Mouse (Mus musculus) CD8-positive naive resting alpha-beta T cell, adult 2 months (primary cell): ENCODE data around the gene Ly86.

ENCODE experiments used
- DNase-seq, 2 experiments: peaks; one replicate each; pipeline ENCODE4 v3.0.0; 2022; ENCODE audit warnings: low read depth in 2 of 2, low spot score in 2 of 2

Gene Ly86

GRCm38 (mm10) chr13:37455561-37455960, 110.6 kb downstream of the Ly86 start:
- DNase-seq, result no peak

- DNase-seq, result no peak
These were observed 112.2 kb downstream of the Ly86 start for GRCm38 (mm10) chr13:37457007-37457827.

GRCm38 (mm10) chr13:37458557-37458956, 113.5 kb downstream of the Ly86 start:
- DNase-seq, result no peak

GRCm38 (mm10) chr13:37459022-37459421, 114.0 kb downstream of the Ly86 start:
- no peak for DNase-seq

- no peak for DNase-seq
These were observed 115.2 kb downstream of the Ly86 start for GRCm38 (mm10) chr13:37459957-37460930.

GRCm38 (mm10) chr13:37462049-37462702, 117.2 kb downstream of the Ly86 start:
- no peak for DNase-seq

GRCm38 (mm10) chr13:37465710-37466109, 120.7 kb downstream of the Ly86 start:
- DNase-seq, result no peak

- peak in 1 of 2 experiments; percentile 14 for DNase-seq
These were observed 122.8 kb downstream of the Ly86 start for GRCm38 (mm10) chr13:37467795-37468194.
